Mouse (Mus musculus): ENCODE data around the gene Commd3. TPM values are rescaled to one million over a fixed set of nuclear protein-coding genes. Genes with fewer than 3 reads are reported as not detected.

Commd3 gene
- total and polyA plus RNA-seq, 2 experiments from 2014 or later: 139 to 193 TPM

DNA sequence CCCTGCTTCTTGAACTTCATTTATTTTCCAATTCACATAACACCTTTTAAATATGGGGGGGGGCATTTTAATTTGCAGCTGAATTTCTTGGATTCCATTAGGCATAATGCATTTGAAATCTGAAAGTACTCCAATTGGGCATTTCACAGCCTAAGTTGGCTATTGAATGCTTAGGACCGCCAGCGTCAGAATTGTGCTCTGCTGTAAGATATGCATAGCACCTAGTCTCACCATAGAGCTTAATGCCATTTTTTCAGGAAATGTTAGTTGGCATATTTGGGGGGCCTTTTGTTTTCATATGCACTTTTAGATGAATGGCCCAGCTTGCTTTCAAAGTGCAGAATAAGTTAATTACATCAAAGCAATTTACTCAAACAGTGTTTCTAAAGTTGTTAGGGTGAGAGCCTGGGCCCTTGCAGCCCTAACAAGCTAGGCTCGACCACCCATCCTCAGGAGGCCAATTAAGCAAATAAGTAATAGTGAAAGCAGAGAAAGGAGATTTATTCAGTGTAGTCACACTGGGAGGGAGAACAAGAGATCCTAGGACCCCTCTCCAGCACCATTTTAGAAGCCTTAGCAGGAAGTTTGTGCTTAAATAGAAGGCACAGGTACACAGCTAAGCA, 50.1 kb downstream of the Commd3 start:
- ATAC-seq (ENCODE audit: low FRiP score) (no peak), DNase-seq (ENCODE audit: low spot score) (no peak)
- Histone ChIP-seq H3K4me2 (ENCODE audit: low read depth, low read length, poor library complexity, severe bottlenecking) (no peak overlapping the region), H3K27me3 (ENCODE audit: insufficient read depth, low read length) (no peaks in the 10 kb centered on the region), H3K9me3 (ENCODE audit: low read length) (no peaks in the 10 kb centered on the region), H3K27ac (ENCODE audit: low read depth, low read length) (no peak overlapping the region), H3K4me3 (ENCODE audit: low read depth, low read length) (no peak overlapping the region), H3K9ac (replicated peaks; ENCODE audit: low read length, poor library complexity, severe bottlenecking) (no peak overlapping the region), H3K4me1 (ENCODE audit: insufficient read depth, low read length) (no peaks in the 10 kb centered on the region), H3K36me3 (ENCODE audit: insufficient read depth, low read length) (no peaks in the 10 kb centered on the region)
- 66% methylated on average over 3 of the region's 3 CpGs for WGBS
- TF ChIP-seq CTCF (IDR thresholded peaks at IDR 0.05): no peak

DNA sequence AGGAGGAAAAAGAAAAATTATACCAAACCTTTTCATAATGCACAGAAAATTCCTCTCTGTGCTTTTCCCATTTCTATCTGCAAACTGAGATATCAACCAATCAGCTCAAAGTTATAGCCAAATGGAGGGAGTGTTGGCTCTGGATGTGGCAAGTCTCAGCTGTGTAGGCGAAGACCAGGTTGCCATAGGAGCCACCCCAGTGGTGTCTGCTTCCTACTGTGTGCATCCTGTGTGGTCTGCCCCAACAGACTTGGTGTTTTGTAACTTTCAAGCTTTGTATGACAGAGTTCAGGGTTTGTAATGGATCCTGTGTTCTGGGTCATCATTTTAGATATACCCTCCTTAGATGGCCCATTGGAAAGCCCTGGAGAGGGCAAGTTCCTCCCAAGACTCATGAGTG, 52.3 kb downstream of the Commd3 start:
- Histone ChIP-seq H3K9ac (replicated peaks; ENCODE audit: low read length, poor library complexity, severe bottlenecking) (no peak overlapping the region), H3K27me3 (ENCODE audit: insufficient read depth, low read length) (no peaks in the 10 kb centered on the region), H3K4me1 (ENCODE audit: insufficient read depth, low read length) (no peaks in the 10 kb centered on the region), H3K4me2 (ENCODE audit: low read depth, low read length, poor library complexity, severe bottlenecking) (no peak overlapping the region), H3K9me3 (ENCODE audit: low read length) (no peaks in the 10 kb centered on the region), H3K36me3 (ENCODE audit: insufficient read depth, low read length) (no peaks in the 10 kb centered on the region), H3K4me3 (ENCODE audit: low read depth, low read length) (no peak overlapping the region), H3K27ac (ENCODE audit: low read depth, low read length) (no peak overlapping the region)
- no peak for TF ChIP-seq CTCF (IDR thresholded peaks at IDR 0.05)
- no peak for ATAC-seq (ENCODE audit: low FRiP score)
- no peak for DNase-seq (ENCODE audit: low spot score)
- 96% methylated on average over 1 of the region's 1 CpGs for WGBS

Other genes starting within 250 kb of the Commd3 start
- gene Bmi1, start 4.6 kb downstream of the Commd3 start, total RNA-seq (2014; rRNA removed): 49.1 and 64.4 TPM in 2 replicates
- gene Bmi1, start 4.6 kb downstream of the Commd3 start, polyA plus RNA-seq (2015; fragmentation: Nextera tagmentation; extraction: Ambion mirVana): 11.5 and 13.1 TPM in 2 replicates
- not detected in 2 replicates for gene Spag6, start 21.6 kb downstream of the Commd3 start, total RNA-seq (2014; rRNA removed)
- not detected in 2 replicates for gene Spag6, start 21.6 kb downstream of the Commd3 start, polyA plus RNA-seq (2015; fragmentation: Nextera tagmentation; extraction: Ambion mirVana)